Mouse (Mus musculus): ENCODE results near the gene Tlr6. TPM values are rescaled to one million over a fixed set of nuclear protein-coding genes. Genes with fewer than 3 reads are reported as not detected.

Tlr6 gene
- polyA plus RNA-seq, 1 experiment = 2.3 TPM

GRCm38 (mm10) chr5:64951486-64951885 is 8.4 kb downstream of the Tlr6 start:
- no peak overlapping the region for H3K4me3 ChIP-seq (ENCODE audit: insufficient read depth, low read length)
- no peak overlapping the region for H3K27ac ChIP-seq (ENCODE audit: insufficient read depth, low read length)
- no peaks in the 10 kb centered on the region for H3K4me1 ChIP-seq (ENCODE audit: control insufficient read depth, insufficient read depth, low read length)
- TF ChIP-seq POLR2A (IDR thresholded peaks at IDR 0.05; ENCODE audit: low read depth, low read length) (no peak), CTCF (IDR thresholded peaks at IDR 0.05; ENCODE audit: borderline replicate concordance, insufficient read depth, low read length) (no peak)

GRCm38 (mm10) chr5:64932775-64933174 is 27.1 kb downstream of the Tlr6 start:
- TF ChIP-seq POLR2A (IDR thresholded peaks at IDR 0.05; ENCODE audit: low read depth, low read length) (no peak), CTCF (IDR thresholded peaks at IDR 0.05; ENCODE audit: borderline replicate concordance, insufficient read depth, low read length) (no peak)
- H3K27ac ChIP-seq (ENCODE audit: insufficient read depth, low read length) = no peak overlapping the region
- H3K4me1 ChIP-seq (ENCODE audit: control insufficient read depth, insufficient read depth, low read length) = no peaks in the 10 kb centered on the region
- H3K4me3 ChIP-seq (ENCODE audit: insufficient read depth, low read length) = no peak overlapping the region

- H3K4me1 ChIP-seq (ENCODE audit: control insufficient read depth, insufficient read depth, low read length) = no peaks in the 10 kb centered on the region
- TF ChIP-seq POLR2A (IDR thresholded peaks at IDR 0.05; ENCODE audit: low read depth, low read length) = no peak
- H3K27ac ChIP-seq (ENCODE audit: insufficient read depth, low read length) = no peak overlapping the region
- no peak overlapping the region for H3K4me3 ChIP-seq (ENCODE audit: insufficient read depth, low read length)
These were observed 27.7 kb downstream of the Tlr6 start for GRCm38 (mm10) chr5:64932215-64932614.

DNA sequence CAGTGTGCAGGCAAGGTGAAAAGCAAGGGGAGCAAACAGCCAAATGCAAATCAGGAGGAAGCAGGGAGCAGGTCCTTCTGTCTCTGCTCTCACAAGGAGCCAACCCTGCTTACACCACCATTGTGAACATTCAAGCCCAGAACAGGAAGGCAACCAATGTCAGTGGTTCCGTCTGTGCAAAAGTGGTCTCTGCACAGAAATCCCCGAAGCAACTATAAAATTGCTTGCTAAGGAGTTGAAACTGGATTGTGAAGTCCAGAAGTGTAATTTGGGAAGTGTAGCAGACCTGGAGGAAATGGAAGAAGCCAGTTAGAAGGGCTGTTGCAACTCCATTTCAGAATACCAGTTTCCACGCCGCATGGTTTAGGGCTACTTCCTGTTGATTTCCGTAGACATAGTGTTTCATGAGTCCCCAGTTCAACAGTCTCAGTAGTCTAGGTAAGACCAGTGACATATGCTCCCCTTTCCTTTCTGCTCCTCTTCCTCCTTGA is 37.0 kb downstream of the Tlr6 start:
- Histone ChIP-seq H3K4me1 (ENCODE audit: control insufficient read depth, insufficient read depth, low read length) (no peaks in the 10 kb centered on the region), H3K27ac (ENCODE audit: insufficient read depth, low read length) (no peak overlapping the region), H3K4me3 (ENCODE audit: insufficient read depth, low read length) (no peak overlapping the region)
- TF ChIP-seq CTCF (IDR thresholded peaks at IDR 0.05; ENCODE audit: borderline replicate concordance, insufficient read depth, low read length) (no peak), POLR2A (IDR thresholded peaks at IDR 0.05; ENCODE audit: low read depth, low read length) (no peak)

- Histone ChIP-seq H3K4me1 (ENCODE audit: control insufficient read depth, insufficient read depth, low read length) (no peaks in the 10 kb centered on the region), H3K27ac (ENCODE audit: insufficient read depth, low read length) (no peak overlapping the region), H3K4me3 (ENCODE audit: insufficient read depth, low read length) (no peak overlapping the region)
- TF ChIP-seq CTCF (IDR thresholded peaks at IDR 0.05; ENCODE audit: borderline replicate concordance, insufficient read depth, low read length) = no peak
- no peak for TF ChIP-seq POLR2A (IDR thresholded peaks at IDR 0.05; ENCODE audit: low read depth, low read length)
These were observed 41.0 kb downstream of the Tlr6 start for GRCm38 (mm10) chr5:64918616-64919597.

DNA sequence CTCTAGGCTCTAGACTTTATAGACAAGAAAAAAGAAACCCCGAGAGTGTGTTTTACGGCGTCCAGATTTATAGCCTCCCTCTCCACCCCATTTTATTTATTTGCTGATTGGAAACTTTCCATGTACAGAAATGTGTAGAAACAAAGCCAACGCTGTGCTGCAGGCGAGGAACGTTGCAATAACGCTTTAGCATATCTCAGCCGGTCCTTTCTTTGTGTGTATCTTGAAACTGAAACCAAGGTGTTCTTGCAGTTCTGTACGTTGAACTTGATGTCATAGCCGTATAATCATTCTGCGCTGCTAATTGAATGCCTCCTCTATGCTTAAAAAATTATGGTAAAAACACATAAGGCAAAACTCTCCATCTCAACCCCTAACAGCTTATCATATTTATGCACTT is 42.2 kb downstream of the Tlr6 start:
- Histone ChIP-seq H3K4me1 (ENCODE audit: control insufficient read depth, insufficient read depth, low read length) (no peaks in the 10 kb centered on the region), H3K4me3 (ENCODE audit: insufficient read depth, low read length) (no peak overlapping the region), H3K27ac (ENCODE audit: insufficient read depth, low read length) (no peak overlapping the region)
- TF ChIP-seq CTCF (IDR thresholded peaks at IDR 0.05; ENCODE audit: borderline replicate concordance, insufficient read depth, low read length) = no peak
- no peak for TF ChIP-seq POLR2A (IDR thresholded peaks at IDR 0.05; ENCODE audit: low read depth, low read length)

DNA sequence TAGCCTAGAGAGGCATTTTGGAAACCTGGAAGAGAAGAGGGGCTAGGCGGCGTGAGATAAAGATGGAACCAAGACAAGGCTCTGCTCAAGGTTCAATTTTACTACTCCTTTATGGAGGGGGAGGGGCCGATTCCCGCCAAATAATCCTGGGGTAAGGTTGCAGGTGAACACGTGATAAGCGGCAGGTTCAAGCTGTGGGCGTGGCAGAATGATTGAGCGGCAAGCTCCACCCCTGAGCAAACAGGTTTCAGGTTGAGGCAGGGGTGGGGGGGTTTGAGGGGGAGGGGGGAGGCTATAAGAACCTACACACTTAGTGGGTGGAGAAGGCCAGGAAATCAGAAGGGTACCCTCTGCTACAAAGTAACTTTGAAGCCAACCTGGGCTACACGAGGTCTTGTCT is 42.7 kb downstream of the Tlr6 start:
- H3K4me1 ChIP-seq (ENCODE audit: control insufficient read depth, insufficient read depth, low read length) = no peaks in the 10 kb centered on the region
- TF ChIP-seq CTCF (IDR thresholded peaks at IDR 0.05; ENCODE audit: borderline replicate concordance, insufficient read depth, low read length) (no peak), POLR2A (IDR thresholded peaks at IDR 0.05; ENCODE audit: low read depth, low read length) (no peak)
- H3K4me3 ChIP-seq (ENCODE audit: insufficient read depth, low read length) = no peak overlapping the region
- no peak overlapping the region for H3K27ac ChIP-seq (ENCODE audit: insufficient read depth, low read length)

- H3K4me3 ChIP-seq (ENCODE audit: insufficient read depth, low read length) = no peak overlapping the region
- H3K27ac ChIP-seq (ENCODE audit: insufficient read depth, low read length) = no peak overlapping the region
- no peaks in the 10 kb centered on the region for H3K4me1 ChIP-seq (ENCODE audit: control insufficient read depth, insufficient read depth, low read length)
- no peak for TF ChIP-seq CTCF (IDR thresholded peaks at IDR 0.05; ENCODE audit: borderline replicate concordance, insufficient read depth, low read length)
- TF ChIP-seq POLR2A (IDR thresholded peaks at IDR 0.05; ENCODE audit: low read depth, low read length) = no peak
These were observed 51.2 kb downstream of the Tlr6 start for GRCm38 (mm10) chr5:64908585-64909284.

- Histone ChIP-seq H3K4me1 (ENCODE audit: control insufficient read depth, insufficient read depth, low read length) (no peaks in the 10 kb centered on the region), H3K4me3 (ENCODE audit: insufficient read depth, low read length) (no peak overlapping the region), H3K27ac (ENCODE audit: insufficient read depth, low read length) (no peak overlapping the region)
- no peak for TF ChIP-seq POLR2A (IDR thresholded peaks at IDR 0.05; ENCODE audit: low read depth, low read length)
- no peak for TF ChIP-seq CTCF (IDR thresholded peaks at IDR 0.05; ENCODE audit: borderline replicate concordance, insufficient read depth, low read length)
These were observed 52.0 kb downstream of the Tlr6 start for GRCm38 (mm10) chr5:64907906-64908305.

All from embryonic fibroblast, embryonic 13.5 days (primary cell).